Mouse (Mus musculus): ENCODE measurements around the gene Dimt1.
"Not testable (repeated sequence)": the region's sequence is repeated elsewhere in the genome, so short reads cannot be mapped to it uniquely, and the experiment has no call there.

Gene Dimt1

DNA sequence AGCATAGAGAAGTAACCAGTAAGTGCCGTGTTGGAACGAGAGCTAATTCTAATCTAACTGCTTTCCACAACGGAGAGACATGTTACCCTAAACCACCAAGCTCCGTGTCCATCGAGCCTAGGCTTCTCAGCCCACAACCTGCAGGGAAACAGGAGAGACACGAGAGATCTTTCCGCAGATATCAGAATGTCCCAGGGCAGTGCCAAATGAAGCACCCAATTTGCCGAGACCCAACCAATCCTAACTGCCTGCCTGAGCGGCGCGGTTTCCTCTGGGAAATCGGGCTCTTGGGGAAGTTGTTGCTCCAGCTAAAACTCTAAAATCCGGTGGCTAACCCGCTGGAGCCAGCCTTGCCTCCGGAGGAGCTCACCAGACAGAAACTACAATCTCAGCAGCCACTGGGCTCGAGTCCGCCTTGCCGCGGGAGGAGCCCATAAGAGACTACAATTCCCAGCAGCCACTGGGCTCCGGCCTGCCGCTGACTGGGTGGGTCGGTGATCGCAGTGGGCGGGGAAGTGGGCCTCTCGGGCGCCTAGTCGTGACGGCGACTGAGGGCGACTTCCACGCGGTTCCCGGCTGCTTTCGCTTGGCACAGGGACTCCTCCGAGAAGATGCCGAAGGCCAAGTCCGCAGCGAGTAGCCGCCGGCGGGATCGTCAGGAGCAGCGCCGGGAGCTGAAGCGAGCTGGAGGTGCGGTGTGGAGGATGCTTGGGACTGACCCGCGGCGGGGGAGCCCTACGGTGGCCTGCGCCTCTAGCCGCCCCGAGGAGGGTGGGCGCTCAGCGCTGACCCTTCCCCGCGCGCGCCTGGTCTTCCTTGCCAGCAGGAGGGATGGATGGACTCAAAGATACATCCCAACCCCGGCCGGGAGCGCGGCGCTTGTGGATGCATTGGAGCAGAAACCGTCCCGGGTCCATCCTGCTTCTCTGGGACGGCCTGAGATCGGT, at the start of gene Dimt1:
Gene Dimt1 (plus strand): TSS at position 534 of the 947 bp plus-strand sequence.
- DNase-seq = peak; percentile 96 to 97

DNA sequence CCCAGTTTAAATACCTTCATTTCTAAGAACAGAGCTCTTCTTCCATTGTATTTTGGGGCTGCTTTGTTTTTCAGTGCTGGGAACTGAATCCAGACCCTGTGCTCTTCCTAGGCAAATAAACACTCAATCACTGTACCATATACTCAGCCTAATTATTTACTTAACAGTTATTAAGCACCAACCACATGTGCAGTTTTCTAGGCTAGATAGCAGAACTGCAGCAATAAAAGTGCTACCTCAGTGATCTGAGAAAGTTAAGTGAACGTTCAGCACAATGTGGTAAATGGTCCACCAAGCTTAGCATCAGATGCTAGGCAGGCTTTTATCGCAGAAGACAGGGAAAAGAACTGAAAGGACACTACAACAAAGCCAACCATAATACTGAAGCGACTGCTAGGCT, 42.3 kb upstream of the Dimt1 start:
- DNase-seq = no peak

DNA sequence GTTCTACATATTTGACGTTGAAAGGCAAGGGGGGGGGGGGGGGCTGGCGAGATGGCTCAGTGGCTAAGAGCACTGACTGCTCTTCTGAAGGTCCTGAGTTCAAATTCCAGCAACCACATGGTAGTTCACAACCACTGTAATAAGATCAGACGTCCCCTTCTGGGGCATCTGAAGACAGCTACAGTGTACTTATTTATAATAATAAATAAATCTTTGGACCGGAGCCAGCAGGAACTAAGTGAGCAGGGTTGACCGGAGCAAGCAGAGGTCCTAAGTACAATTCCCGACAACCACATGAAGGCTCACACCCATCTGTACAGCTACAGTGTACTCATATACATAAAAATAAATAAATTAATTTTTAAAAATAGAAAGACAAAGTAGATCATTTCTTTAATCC, 41.8 kb upstream of the Dimt1 start:
- DNase-seq = not testable (repeated sequence)

DNA sequence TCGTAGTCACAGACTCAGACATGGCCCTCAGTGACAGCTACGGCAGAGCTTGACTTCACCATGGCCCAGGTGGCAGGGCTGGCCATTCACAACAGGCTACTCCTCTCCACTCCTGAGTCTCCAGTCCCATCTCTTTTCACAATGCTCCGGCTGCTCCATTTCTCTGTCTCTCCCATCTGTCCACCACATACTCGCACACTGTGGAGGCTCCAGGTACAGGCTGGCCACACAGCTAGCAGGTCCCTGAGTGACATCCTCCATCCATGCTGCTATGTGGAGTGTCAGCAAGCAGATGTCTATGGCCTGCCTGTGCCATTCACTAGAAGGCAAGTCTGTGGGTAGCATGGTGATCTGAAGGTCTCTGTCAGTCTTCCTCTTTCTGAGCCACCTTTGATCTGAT, 39.7 kb upstream of the Dimt1 start:
- no peak for DNase-seq

DNA sequence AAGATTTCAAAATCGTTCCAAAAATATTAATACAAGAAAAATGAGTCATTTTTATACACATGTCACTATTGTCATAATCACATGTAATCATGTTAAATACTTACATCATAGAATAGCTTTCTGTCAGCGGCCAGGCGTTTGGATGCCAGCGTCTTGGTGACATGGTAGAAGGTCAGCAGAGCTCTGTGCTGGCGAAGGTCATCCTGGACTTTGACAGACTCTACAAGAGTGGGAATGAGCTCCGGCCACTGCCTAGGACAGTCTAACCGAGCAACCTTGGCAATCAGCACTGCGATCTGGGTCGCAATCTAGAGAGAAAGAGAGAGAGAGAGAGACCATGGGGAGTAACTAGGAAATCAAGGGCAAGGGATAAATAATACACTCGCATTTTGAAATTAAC, 36.8 kb upstream of the Dimt1 start:
- DNase-seq = no peak

DNA sequence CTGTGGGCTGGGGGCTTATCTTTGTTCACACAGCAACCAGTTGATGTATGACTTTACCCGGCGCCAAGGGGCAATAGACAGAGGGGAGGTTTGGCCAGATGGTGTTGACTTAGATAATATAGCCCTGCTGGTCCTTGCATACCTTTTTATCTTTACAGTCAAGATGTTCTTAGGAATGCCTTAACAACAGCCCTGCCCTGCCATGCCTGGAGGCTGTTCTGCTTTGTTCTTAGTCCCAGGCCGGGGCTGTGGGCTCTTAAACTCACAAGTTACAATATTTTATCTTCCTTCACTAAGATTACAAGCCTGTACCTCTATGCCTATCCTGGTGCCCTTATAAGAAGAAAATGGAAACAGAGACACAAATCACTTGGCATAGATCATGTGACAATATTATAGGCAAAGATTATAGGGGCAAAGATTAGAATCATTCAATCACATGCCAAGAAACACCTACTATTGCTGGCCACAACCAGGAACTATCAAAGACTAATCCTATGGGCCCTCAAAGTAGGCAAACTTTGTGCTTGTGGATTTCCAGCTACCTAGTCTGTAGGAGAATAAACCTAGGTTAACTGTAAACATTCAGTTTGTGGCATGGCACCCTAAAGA, 33.7 kb upstream of the Dimt1 start:
- DNase-seq = no peak

DNA sequence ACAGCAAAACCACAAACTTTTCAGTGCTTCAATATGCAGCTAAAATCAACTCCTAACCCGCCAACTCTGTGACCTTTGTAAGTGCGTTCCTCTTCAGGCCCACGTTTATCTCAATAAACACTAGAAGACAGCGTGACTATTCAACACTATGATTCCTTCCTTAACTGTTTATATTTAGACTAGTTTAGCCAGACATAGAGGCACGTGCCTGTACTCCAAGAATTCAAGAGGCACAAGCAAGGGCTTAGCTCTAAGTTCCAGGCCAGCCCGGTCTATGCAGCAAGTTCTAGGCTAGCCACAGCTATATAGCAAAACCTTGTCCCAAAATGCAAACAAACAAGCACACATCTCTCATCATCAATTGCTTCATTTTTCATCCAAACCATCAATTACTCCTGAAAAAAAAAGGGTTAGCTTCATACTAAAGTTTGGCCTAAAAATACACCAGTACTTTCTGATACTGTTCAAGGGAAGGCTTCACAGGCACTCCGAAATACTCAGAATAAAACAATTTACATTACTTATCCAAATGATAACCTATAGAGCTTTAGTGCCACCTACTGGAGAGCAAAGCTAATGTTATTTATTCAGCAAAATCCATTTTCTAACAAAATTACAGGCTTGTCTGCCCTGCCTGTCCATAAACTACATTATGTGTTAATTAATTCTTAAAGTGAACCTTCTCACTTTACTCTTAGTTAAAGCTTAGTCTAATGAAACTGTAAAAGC, 28.4 kb upstream of the Dimt1 start:
- no peak for DNase-seq

DNA sequence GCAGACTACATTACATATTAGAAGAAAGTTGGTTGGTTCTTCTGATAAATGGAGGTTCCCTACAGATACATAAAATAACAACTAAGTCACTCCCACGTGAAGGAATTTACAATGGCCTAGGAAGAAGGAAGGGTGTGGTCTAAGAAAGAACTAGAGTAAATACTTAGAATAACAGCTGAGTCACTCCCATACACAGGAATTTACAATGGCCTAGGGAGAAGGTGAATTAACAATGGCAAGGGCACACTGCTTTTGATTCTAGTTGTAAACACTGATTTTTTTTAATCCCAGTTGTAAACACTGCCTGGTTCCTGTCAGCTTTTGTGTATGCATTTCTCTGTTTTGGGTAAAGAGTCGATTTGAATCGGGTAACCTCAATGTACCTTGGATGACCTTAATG, 21.0 kb upstream of the Dimt1 start:
- DNase-seq = not testable (repeated sequence)

DNA sequence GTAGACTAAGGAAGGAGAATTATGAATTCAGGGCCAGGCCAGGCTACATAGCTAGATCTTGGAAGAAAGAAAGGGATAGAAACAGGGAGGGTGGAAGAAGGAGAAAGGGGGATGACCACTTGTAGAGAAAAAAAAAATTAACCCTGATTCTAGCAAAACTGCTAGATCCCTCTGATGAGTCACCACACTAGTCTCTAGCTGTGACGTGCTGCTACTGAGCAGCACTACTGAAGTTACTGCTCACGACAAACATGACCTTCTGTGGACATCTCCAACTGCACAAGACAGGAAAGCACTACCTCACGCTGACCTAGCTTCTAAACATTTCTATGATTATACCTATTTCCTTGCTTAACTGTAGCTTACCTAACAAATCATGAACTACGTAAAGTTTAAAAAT, 18.6 kb upstream of the Dimt1 start:
- no peak for DNase-seq

DNA sequence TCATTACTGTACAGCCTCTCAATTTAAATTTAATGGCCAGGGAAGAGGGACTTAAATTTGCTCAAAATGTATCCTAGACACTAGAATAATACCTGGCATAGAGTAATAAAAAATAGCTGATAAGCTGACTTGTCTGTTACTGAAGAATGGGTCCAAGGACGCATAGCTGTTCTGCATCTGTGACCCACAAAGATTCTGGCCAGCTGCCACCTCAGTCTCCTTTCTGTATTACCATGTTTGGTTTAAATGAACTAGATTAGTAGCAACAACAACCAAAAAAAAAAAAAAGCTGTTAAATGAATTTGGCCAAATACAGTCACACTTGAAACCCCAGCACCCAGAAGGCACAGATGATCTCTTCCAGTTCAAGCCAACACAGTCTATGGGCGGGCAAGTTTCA, 17.7 kb upstream of the Dimt1 start:
- DNase-seq = no peak

DNA sequence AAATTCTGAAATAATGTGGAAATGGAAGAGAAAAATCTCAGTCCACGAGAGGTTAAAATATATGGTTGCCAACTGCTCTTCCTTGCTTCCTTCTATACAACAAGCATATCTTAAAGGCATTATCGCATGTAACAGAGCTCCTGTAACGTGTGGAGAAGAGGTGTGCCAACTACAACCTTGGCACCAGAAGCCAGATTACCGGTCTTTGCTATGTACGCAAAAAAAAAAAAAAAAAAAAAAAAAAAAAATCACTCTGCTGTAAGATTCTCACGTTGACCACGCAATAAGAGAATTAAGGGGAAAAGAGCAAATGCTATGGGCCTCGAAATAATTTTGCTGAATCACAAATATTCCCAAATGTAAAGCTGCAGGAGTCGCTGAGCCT, 11.1 kb upstream of the Dimt1 start:
- no peak for DNase-seq

DNA sequence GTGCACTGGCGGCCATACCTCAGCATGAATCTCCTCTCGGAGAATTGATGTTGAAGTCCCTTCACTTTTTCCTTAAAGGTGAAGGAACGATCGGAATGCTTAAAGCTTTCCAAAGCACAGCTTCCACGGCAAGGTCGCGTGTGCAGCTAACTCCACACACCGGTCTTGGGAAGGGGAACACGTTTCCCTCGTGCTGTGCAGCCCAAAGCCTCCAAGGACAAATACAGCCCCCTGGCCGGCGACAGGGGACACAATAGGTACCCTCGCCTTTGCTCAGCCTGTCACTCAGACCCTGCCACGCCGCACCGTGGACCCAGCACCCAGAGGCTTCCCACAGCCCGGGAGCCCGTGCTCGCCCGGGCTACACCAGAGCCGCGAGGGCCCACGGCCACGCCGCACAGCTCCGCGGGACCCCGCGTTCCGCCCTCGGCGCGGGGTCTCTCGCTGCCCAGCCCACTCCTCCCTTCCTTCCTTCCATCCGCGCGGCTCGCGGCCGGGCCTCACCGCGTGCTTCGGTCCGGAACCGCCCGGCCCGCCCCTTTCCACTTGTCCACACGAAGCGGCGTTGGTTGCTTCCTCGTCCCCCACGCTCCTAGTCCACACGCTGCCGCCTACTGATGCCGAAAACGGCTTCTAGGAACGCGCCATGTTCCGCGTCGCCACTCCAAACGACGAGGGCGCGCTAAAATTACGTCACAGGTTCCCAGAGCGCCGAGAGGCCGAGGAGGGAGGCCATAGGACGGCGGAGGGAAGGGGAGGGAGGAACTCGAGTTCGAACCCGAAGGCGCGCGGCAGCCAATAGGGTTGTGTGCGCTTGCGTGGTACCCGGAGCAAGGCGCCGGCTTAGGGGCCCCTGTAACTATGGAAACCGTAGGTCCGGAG, 10.4 kb upstream of the Dimt1 start, which contains the start of gene Ipo11:
Gene Ipo11 (minus strand): TSS at position 703 of the 882 bp plus-strand sequence.
- peak; percentile 89 to 91 for DNase-seq

DNA sequence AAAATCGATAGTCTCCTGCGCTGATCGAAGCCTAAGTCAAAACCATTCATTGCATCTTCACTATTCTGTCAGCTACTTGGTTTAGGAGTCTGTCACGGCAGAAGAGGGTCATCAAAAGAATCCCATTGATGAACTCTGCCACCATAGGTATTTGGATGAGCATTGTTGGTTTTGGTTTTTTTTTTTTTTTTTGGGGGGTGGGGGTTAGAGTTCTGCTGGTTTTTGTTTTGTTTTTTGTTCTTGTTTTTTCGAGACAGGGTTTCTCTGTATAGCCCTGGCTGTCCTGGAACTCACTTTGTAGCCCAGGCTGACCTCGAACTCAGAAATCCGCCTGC, 9.8 kb upstream of the Dimt1 start:
- no peak for DNase-seq

DNA sequence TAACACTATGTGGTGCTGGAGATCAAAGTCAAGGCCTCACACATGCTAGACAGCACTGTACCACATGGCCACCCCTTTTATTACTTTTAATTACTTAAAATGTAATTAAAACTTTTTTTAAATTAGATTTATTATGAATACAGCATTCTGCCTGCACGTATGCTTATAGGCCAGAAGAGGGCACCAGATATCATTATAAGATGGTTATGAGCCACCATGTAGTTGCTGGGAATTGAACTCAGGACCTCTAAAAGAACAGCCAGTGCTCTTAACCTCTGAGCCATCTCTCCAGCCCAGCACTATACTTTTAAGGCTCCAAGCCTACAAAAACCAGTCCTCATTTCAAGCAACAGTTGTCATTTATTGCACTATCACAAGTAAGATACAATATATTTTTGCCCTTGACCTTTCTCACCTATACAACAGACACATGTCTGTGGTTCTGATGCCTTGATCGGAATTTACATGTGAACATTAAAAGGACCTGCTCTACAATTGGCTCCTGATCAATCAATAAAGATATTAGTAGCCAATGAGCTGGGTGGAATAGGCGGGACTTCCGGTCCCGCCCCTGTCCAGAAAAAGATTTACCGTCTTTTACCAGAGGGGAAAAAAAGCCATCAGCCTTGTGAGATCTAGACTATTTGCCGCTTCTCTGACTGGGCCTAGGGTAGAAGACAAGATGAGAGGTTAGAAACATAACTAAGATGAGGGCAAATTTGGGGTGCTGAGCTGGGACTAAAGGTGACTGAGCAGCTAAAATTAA, 5.5 kb upstream of the Dimt1 start:
- peak; percentile 4 to 5 for DNase-seq

DNA sequence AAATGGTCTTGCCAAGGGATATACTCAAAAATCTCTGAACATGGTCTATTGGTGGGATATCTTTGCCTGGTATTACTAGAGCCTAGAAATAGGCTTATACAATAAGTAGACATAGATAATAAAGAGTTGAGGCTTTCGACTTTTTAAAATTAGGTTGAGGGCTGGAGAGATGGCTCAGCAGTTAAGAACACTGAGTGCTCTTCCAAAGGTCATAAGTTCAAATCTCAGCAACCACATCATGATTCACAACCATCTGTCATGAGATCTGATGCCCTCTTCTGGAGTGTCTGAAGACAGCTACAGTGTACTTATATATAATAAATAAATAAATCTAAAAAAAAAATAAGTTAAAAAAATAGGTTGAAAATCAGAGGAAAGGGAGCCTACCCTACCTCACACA, 4.2 kb upstream of the Dimt1 start:
- DNase-seq = no peak

DNA sequence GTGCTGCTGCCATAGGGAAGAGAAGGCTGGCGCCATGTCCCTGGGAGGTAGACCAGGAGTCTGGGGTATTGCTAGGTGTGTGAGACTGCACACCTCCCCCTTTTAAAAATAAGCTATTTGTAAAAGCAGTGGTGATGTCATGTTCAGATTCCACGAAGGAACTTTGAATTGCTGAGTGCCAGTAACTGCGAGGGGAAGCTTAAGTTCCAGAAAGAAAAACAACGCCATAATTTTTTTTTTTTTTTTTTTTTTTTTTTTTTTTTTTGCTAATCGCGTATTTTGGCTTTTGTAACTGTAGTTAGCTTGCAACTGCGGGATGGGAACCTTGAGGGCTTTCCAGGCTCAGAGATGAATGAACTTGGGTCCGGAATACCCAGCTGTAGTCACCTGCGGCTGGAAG, 1.4 kb upstream of the Dimt1 start:
- DNase-seq = no peak

DNA sequence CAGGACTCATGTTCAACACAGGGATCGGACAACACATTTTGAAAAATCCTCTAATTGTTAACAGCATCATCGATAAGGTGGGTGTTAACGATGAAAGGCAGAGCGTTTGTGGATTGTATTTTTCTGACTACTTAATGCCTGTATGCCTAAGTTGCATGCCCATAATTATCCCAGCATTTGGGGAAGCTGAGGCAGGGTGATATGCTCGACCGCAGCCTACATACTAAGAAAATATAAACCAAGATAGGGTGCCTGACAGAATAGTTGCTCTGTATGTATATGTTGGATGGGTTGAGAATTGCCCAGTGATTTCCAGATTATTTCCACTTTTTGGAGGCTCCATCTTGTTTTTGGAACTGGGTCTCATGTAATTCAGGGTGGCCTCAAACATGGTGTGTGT, 656 bp downstream of the Dimt1 start:
- DNase-seq = no peak

DNA sequence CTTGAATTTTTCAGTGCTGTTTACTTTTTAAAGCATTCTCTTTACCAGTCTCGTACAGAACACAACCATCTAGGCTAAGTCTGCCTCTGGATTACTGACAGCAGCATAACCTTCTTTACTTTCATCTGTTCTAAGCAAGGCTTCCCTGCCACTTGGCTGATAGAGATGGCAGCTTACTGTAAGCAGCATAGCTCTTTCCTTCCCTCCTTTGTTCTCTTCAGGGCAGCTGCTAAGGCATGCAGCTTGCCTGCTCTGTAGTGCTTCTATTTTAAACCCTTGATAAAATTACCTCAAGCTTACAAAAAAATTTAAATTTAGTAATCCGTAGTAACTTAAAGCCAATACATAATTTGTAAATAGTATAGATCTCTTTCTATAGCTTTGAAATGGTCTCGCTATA, 8.0 kb downstream of the Dimt1 start:
- DNase-seq = no peak

DNA sequence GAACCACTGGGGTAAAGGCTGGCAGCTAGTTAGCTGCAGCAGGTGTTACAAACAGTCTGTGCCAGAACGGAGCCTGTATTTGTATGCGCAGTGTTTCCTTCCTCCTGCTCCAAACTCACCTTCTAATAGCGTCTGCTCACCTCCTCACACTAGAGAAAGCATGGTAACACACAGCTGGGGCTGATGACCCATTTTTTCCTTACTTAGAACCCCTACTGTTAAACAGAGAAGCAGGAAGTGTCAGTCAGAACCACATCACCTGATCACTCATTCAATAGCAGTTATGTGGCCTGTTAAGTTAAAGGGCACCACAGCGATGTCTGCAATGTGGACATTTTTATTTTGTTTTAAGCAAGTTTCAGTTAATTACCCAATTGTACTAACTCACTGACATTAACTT, 10.6 kb downstream of the Dimt1 start:
- no peak for DNase-seq

DNA sequence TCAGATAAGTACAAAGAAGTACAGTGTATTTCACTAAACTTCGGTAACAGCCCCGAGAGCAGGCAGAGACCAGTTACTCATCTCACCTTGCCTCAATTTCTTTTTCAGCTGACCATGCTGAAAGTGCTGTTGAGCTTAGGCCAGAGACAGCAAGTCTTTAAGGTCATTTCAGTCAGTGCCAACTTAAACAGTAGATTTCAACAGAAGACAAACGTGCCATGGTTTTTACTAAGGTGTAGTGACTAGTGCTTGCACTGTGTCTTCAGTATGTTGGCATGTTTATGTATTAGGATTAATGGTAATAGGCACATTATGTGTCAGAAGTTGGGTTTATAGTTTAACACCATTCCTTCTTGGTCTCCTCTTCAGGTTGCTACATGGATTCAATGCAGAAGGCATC, 11.4 kb downstream of the Dimt1 start:
- no peak for DNase-seq

DNA sequence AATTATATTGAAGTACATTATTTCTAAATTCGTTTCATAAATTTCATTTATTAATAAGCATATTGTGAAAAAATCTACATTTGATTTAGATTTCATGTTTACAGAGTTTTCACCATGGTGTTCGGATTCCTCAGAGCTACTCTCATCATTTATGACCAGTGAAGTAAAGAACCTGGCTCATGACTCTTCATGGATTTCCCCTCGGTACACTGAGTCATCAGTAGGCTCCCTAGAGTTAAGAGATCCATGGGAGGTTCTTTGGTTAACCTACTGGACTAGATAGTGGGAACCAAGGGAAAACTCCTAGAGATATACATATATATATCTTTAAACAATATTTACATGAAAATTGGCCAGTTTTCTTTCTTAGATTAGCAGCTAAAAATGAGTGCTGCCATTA, 13.6 kb downstream of the Dimt1 start:
- no peak for DNase-seq

DNA sequence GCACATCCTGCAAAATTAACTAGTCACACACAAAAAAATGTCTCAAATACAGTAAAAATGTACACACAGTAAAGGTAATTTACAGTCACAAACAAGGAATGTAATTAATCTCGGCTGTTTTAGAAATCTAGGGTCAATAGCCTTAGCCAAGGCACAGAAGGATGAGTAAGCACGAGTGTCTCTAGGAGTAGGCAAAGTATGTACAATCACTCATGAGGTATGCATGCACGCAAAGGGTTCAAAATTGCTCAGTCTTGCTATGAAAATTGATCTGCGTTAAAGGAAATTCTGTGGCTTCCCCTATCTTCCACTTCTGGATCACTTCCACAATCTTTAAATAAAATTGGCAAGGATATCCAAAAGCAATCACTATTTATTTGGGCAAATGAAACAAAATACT, 14.6 kb downstream of the Dimt1 start:
- no peak for DNase-seq

All from lung, adult 18-20 months (tissue).